Mouse (Mus musculus) lung, postnatal 4 days (tissue): ENCODE measurements around the gene Ptgis.

Source experiments
- DNase-seq, 2 experiments: peaks; one replicate each; pipeline ENCODE4 v3.0.0; 2021

Gene Ptgis

GRCm38 (mm10) chr2:167150135-167150534 is 90.3 kb downstream of the Ptgis start:
- no peak for DNase-seq

- no peak for DNase-seq
Observed at GRCm38 (mm10) chr2:167149035-167149434, 91.4 kb downstream of the Ptgis start.

- DNase-seq, result no peak
Observed at GRCm38 (mm10) chr2:167147708-167148107, 92.7 kb downstream of the Ptgis start.

GRCm38 (mm10) chr2:167145904-167146303 is 94.5 kb downstream of the Ptgis start:
- DNase-seq, result no peak

GRCm38 (mm10) chr2:167144439-167145307 is 95.7 kb downstream of the Ptgis start:
- no peak for DNase-seq

- no peak for DNase-seq
Observed at GRCm38 (mm10) chr2:167143914-167144313, 96.5 kb downstream of the Ptgis start.

- DNase-seq, result no peak
Observed at GRCm38 (mm10) chr2:167142282-167142681, 98.1 kb downstream of the Ptgis start.

GRCm38 (mm10) chr2:167141810-167142209 is 98.6 kb downstream of the Ptgis start:
- no peak for DNase-seq
